Mouse (Mus musculus) left cerebral cortex, adult 18-20 months (tissue): ENCODE data around the gene Taf9. TPM values are rescaled to one million over a fixed set of nuclear protein-coding genes. Genes with fewer than 3 reads are reported as not detected.
A peak's percentile ranks its signal among the peaks of the same experiment; 100 is the strongest.

Experiments
- DNase-seq, 2 experiments: peaks; one replicate each; pipeline ENCODE4 v3.0.0; 2021 to 2022; ENCODE audit warnings: low spot score in 2 of 2, mixed read lengths in 1 of 2
- long read RNA-seq, 2 experiments: library from polyadenylated mRNA; stranded (forward); transcript quantifications; one replicate each; pipeline ENCODE4 v2.0.0; 2021
- total RNA-seq, 2 experiments: library from RNA; stranded (reverse); gene quantifications; 2 replicates each; pipeline ENCODE4 v1.2.3; 2021

The Taf9 gene
- 10 to 100 TPM; 18.0 to 21.5 TPM for total RNA-seq
- long read RNA-seq, experiment 1, transcript Taf9-202 (3 exons, 778 nt) = minor isoform, 5 of 25 reads
- long read RNA-seq, experiment 1, transcript Taf9-204 (3 exons, 794 nt) = major isoform, 19 of 25 reads
- long read RNA-seq, experiment 1, partial matches to known transcripts = 0 of 25 reads
- long read RNA-seq, experiment 1, other reads (novel, unspliced or antisense) = 0 of 25 reads
- long read RNA-seq, experiment 2, transcript Taf9-204 (3 exons, 794 nt) = major isoform, 12 of 13 reads
- long read RNA-seq, experiment 2, partial matches to known transcripts = 0 of 13 reads
- long read RNA-seq, experiment 2, other reads (novel, unspliced or antisense) = 0 of 13 reads

GRCm38 (mm10) chr13:100651439-100652186, at the start of gene Taf9:
TSS of gene Taf9 (plus strand) at chr13:100651579.
- DNase-seq = no peak

DNA sequence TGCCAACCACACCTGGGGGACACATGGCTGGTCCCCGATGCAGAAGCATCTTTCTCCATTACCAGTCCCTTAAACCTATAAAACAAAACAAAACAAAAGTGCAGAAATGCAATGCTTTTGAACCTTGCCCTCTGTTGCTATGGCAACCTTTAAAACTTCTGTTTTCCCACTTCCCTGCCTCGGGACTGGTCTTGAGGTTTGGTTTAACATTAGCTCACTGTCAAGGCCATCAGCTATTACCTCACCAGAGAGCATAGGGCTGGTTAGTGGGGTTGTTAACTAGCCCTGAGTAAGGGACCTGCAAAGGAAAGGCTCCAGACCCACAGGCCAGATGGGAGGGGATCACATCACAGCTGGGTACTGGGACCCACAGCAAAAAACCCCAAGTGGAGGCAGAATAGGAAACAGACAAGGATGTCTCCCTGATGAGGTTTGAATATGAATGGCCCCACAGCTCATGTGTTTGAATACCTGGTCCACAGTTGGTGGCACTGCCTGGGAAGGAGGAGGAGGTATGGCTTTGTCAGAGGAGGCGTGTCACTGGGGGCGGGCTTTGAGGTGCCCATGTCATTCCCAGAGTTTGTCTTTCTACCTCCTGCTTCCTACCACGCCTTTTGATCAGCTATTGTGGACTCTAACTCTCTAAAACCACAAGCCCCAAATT, 49.0 kb upstream of the Taf9 start:
- no peak for DNase-seq

DNA sequence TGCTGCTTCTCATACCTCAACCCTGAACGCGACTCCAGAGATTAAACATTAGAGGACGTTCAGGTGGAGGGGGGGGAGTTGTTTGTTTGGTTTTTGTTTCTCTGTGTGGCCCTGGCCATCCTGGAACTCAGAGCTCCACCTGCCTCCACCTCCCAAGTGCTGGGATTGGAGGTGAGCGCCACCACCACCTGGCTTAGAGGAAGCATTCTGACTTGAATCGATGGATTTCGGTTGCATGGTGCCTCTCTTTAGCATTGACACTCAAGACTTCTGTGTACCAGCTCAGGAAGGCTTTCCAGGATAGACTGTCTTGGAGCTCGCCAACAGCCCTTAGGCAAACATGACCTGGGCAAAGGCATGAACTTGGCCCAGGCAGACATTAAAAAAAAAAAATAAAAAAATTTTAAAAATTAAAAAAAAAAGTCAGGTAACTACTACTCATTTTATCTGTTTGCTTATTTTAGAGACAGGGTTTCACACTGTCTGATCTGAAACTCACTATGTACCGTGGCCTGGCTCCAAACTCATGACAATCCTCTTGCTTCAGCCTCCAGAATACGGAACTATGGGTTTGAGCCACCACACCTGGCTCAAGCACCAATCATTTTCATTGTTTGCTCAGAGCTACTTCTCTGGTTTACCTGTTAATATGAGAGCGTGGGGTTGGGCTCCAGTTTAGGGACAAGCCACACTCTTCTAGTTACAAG, 48.2 kb upstream of the Taf9 start:
- DNase-seq = no peak

DNA sequence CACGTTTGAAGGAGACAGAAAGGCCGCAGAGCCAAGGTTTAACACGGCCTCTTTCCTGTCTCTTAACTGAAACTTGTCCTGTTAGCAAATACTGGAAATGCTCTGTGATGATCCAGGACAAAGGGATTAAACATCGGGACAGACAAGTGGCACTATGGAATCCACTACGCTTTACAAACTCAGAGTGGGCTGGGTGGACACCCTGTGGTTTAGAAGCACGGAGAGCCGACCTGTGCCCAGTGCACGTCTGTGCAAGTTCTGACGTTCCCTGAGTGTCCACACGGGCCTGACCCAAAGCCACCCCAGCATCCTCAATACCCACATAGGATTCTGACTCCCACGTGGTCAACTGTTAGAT, 47.7 kb upstream of the Taf9 start:
- DNase-seq = no peak

DNA sequence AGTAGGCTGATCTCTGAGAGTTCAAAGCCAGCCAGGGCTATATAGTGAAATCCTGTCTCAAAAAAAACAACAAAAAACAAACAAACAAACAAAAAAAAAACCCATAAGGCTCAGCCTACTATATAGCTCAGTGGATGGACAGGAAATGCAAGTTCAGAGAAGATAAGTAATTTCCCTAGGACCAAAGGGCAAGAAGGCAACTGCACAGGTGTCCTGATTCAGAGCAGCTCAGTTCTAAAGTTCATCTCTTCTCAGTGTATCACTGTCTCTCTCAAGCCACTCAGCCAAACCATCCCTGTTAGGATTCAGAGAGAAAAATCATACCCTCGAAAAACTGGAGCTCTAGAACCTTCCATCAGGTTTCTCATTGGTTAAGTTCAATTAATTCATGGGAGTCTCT, 45.5 kb upstream of the Taf9 start:
- no peak for DNase-seq

DNA sequence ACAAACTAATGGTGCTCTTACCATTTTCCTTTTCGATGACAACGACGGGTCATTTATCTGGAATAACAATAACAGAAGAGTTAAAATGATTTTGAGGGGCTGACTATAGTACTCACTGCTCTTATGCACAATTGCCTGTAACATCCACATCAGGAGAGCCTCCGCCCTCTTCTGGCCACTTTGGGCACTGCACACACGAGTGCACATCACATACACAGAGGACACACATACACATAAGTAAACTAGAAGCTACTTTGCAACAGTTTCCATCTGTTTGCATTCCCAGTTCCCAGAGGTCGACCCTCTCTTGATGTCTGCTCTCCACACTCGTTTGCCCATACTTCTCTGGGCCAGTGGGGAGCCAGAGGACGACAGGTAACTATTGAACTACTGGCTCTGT, 43.6 kb upstream of the Taf9 start:
- no peak for DNase-seq

DNA sequence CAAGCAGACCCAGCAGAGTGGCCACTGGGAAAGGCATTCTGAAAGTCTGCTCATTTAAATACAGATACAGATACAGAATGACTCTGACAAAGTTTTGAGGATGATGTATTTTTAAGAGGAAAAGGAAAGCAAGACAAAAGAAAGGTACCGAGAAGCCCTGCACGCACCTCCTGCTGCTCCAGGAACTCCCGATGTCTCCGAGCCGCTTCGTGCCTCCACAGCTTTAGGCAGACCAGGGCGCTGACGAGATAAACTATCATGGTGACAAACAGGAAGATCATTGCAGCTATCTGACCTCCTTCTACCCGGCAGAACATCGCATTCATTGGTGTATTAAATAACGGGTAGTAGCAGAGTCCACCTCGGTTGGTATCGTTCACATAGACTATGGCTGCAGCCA, 40.1 kb upstream of the Taf9 start:
- DNase-seq = no peak

GRCm38 (mm10) chr13:100612251-100612650, 39.1 kb upstream of the Taf9 start:
- DNase-seq = no peak

GRCm38 (mm10) chr13:100612903-100613302, 38.5 kb upstream of the Taf9 start:
- DNase-seq = no peak

- DNase-seq = peak; percentile 39 to 60
These were observed 34.9 kb upstream of the Taf9 start, which contains the start of gene Marveld2 for GRCm38 (mm10) chr13:100616181-100617087. TSS of gene Marveld2 (minus strand) at chr13:100616971.

GRCm38 (mm10) chr13:100617583-100617982, 33.8 kb upstream of the Taf9 start:
- DNase-seq = no peak

- no peak for DNase-seq
These were observed 29.1 kb upstream of the Taf9 start for GRCm38 (mm10) chr13:100622241-100622640.

- DNase-seq = no peak
These were observed 17.2 kb upstream of the Taf9 start for GRCm38 (mm10) chr13:100634106-100634691.

DNA sequence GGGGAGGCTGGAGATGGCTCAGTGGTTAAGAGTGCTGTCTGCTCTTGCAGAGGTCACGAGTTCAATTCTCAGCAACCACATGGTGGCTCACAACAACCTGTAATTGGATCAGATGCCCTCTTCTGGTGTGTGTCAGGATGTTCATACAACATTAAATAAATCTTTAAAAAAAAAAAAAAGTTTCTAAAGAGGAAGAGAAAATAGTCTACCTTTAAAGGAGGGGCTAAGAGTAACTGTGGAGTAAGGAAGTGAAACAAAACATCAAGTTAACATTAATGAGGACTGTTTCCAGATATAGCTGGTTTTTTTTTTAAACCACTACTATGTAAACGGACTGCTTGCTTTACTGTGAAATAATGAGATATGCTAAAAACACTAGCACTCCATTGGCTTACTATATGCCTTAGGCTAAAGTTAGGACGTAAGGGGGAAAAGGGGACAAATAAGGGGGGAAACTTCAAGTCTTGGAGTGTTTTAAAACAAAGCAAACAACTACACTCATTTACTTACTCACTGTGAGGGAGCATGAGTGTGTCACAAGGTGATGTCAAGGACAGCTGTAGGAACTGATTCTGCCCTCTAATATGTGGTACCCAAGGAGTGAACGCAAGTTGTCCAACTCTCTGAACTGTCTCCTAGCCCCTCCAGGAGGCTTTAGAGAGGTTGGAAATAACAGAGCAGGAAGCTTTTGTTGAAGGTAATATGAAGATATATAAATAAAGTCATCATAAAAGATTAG, 8.7 kb upstream of the Taf9 start:
- no peak for DNase-seq

DNA sequence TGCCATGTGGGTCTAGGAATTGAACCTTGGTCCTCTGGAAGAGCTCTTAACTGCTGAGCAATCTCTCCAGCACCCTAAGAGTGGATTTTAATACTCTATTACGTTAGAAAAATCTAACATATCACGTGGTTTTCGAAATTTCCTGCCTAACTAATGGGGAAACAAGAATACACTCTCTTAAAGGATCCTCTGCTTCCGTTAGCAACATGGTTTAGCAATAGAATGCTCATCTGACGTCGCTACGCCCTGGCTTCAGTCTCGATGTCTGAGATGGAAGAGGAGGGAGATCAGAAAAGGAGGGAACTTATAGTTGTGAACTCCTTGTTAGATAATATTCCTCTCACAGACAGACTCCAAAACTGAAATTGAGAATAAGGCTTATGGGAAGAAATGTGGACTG, 3.2 kb upstream of the Taf9 start:
- DNase-seq = no peak

DNA sequence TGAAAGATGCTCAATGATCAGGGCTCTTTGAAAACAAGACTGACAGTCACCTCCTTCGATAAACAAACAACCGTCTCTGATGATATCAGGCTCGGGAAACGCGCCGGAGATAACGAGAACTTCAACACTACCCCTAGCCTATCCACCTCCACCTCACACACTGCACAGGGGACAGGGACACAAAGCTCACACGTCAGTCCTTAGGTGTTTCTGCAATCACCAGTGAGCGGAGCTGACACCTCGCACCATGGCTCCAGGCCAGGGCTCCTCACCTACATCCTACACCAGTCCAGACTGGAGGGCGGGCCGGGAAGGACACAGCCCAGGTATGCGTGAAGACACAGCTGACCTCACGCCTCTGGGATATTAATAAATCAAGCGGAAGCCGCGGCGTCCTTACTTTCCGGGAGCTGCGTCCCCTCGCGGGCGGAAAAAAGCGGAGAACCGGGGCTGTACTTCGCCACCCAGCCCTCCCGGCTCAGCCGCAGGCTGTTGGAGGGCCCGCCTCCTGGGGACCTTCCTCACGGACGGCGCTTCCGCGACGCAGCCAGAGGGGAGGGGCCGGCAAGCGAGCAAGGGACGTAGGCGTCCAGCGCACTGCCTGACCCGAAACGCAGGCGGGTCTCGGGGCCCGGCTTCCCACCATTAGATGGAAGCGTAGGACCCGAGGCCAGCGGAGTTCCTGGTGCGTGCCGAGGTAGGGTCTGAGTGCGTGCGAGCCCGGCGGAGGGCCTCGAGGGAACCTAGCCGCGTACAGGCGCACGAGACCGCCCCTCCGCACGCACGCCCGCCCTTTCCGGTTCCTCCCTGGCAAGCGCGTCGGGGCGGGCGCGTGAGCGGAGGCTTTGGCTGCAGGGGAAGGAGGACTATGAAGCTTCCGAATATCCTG, 585 bp upstream of the Taf9 start, which contains the start of the genes Ak6 and Rad17:
Gene Ak6, plus strand, starts transcription at position 430 of the 889 bp plus-strand sequence.
Gene Rad17, minus strand, starts transcription at position 502 of the 889 bp plus-strand sequence.
- DNase-seq = peak; percentile 93 to 98

- DNase-seq = no peak
These were observed 6.7 kb downstream of the Taf9 start for GRCm38 (mm10) chr13:100658091-100658490.

GRCm38 (mm10) chr13:100659864-100660456, 8.6 kb downstream of the Taf9 start:
- DNase-seq = peak; percentile 49 to 62
